34 mouse cellular contexts compared by ENCODE assay signal in the genomic region with DNA sequence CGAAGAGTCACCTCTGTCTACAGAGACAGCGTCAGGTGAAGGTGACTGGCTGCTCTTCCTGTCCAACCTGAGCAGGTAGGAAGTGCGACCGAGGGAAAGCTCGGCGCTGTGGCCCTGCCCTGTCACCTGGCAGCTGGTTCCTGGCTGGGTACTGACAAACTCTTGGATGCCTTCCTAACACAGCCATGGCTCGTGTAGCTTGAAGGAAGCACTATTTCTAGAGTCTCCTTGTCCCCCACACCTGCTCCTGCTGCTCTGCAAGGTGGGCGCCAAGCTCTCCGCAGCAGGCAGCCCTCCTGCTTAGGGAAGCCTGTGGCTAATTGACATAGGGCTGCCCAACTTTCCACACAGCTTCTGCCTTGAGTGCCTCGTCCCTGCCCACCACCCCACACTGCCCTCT.
DNase-seq lines count a peak whose midpoint lies in the region; ATAC-seq and TF ChIP-seq lines count a peak whose summit lies in the region.
"Had no signal": no experiment of that assay in that cellular context is flagged by ENCODE, and none has a peak within 500 bp of the region (broad histone marks: within the 10 kb centered on the region; RNA-seq: fewer than 3 reads in every experiment).

No protein-coding gene starts in this region.

- H3K9ac ChIP-seq in liver, adult 2 months (ENCODE audit: low read depth, low read length): no peak overlapping the region
- no peak overlapping the region for H3K9ac ChIP-seq in stomach, postnatal 0 days (ENCODE audit: low read length)
- H3K9ac ChIP-seq: embryonic facial prominence, embryonic 13.5 days; forebrain, embryonic 15.5 days; heart, embryonic 15.5 days; hindbrain, embryonic 15.5 days; limb, embryonic 12.5 days; liver, embryonic 13.5 days; neural tube, embryonic 12.5 days had no signal

- TF ChIP-seq EP300 in stomach, postnatal 0 days (optimal IDR thresholded peaks at IDR 0.05): no peak

- WGBS in liver, adult 2 months: 56% methylated on average over 10 of the region's 10 CpGs
- 73% methylated on average over 10 of the region's 10 CpGs for WGBS in stomach, postnatal 0 days

- H3K4me2 ChIP-seq in stomach, postnatal 0 days (replicated peaks; ENCODE audit: low read depth): no peak overlapping the region
- H3K4me2 ChIP-seq: embryonic facial prominence, embryonic 13.5 days; forebrain, embryonic 15.5 days; heart, embryonic 15.5 days; hindbrain, embryonic 15.5 days; limb, embryonic 12.5 days; liver, embryonic 13.5 days; midbrain, embryonic 11.5 days; neural tube, embryonic 12.5 days had no signal

- no peak for TF ChIP-seq CTCF in liver, adult 2 months (IDR thresholded peaks at IDR 0.05; ENCODE audit: low read depth, low read length)
- TF ChIP-seq CTCF in stomach, postnatal 0 days (IDR thresholded peaks at IDR 0.05; ENCODE audit: low read depth): no peak

- H3K9me3 ChIP-seq in stomach, postnatal 0 days (ENCODE audit: control insufficient read depth, low read length): no peaks in the 10 kb centered on the region
- H3K9me3 ChIP-seq: embryonic facial prominence, embryonic 13.5 days; forebrain, embryonic 10.5 days; forebrain, embryonic 15.5 days; heart, embryonic 10.5 days; heart, embryonic 15.5 days; hindbrain, embryonic 15.5 days; limb, embryonic 12.5 days; liver, embryonic 13.5 days; neural tube, embryonic 12.5 days had no signal

- H3K79me2 ChIP-seq in liver, adult 2 months (ENCODE audit: control insufficient read depth, insufficient read depth, low read length): 0 out of 2 replicates have a peak, but pooled peaks cover under 1% of the 10 kb centered on the region

- H3K27ac ChIP-seq in liver, adult 2 months (replicated peaks; ENCODE audit: insufficient read depth, low read depth, low read length): no peak overlapping the region
- 0 out of 2 replicates have a peak overlapping the region, but pooled peaks have one; percentile 4 for H3K27ac ChIP-seq in stomach, postnatal 0 days (replicated peaks)
- H3K27ac ChIP-seq: embryonic facial prominence, embryonic 13.5 days; forebrain, embryonic 10.5 days; forebrain, embryonic 15.5 days; heart, embryonic 10.5 days; heart, embryonic 15.5 days; hindbrain, embryonic 15.5 days; limb, embryonic 12.5 days; liver, embryonic 13.5 days; neural tube, embryonic 12.5 days had no signal

- peaks cover 46% of the 10 kb centered on the region for H3K4me1 ChIP-seq in liver, adult 2 months (ENCODE audit: control insufficient read depth, insufficient read depth, low read length)
- peaks cover 21% of the 10 kb centered on the region for H3K4me1 ChIP-seq in stomach, postnatal 0 days (replicated peaks; ENCODE audit: control insufficient read depth, insufficient read depth)

- DNase-seq in cerebellum, adult 18-20 months: peak; percentile 56 to 65
- no peak for DNase-seq in cerebellum, postnatal 4 days (ENCODE audit: low spot score in 2 of 2)
- DNase-seq in liver, adult 2 months (ENCODE audit: extremely low read depth, low read depth, low spot score): peak; percentile 68
- no peak for DNase-seq in liver
- peak; percentile 58 to 70 for DNase-seq in cerebellum, postnatal 14 days
- no peak for DNase-seq in stomach, postnatal 0 days (ENCODE audit: low spot score)
- DNase-seq in adrenal gland, postnatal 4 days (ENCODE audit: low spot score in 2 of 2): no peak
- no peak for DNase-seq in heart, postnatal 4 days
- DNase-seq: adrenal gland, postnatal 14 days; embryo, embryonic 11 days; gastrocnemius, postnatal 25 days; heart, adult 11 months; heart, postnatal 36 days; kidney, adult 11 months; kidney, postnatal 14 days; layer of hippocampus, adult 9-11 months; liver, embryonic 13.5 days; lung, adult 18-20 months; right cerebral cortex, adult 18-20 months; right cerebral cortex, postnatal 4 days; thymus, postnatal 4 days had no signal

- no peaks in the 10 kb centered on the region for H3K36me3 ChIP-seq in liver, adult 2 months (ENCODE audit: control insufficient read depth, insufficient read depth, low read length)
- H3K36me3 ChIP-seq in stomach, postnatal 0 days (ENCODE audit: control insufficient read depth, insufficient read depth, low read length): peaks cover 6% of the 10 kb centered on the region
- H3K36me3 ChIP-seq: forebrain, embryonic 15.5 days; hindbrain, embryonic 15.5 days; neural tube, embryonic 12.5 days had no signal

- no peaks in the 10 kb centered on the region for H3K27me3 ChIP-seq in liver, adult 2 months (ENCODE audit: control insufficient read depth, insufficient read depth, low read length)
- H3K27me3 ChIP-seq in stomach, postnatal 0 days (ENCODE audit: control insufficient read depth, insufficient read depth, low read length): no peaks in the 10 kb centered on the region
- H3K27me3 ChIP-seq: embryonic facial prominence, embryonic 13.5 days; forebrain, embryonic 15.5 days; heart, embryonic 15.5 days; hindbrain, embryonic 15.5 days; limb, embryonic 12.5 days; liver, embryonic 13.5 days; neural tube, embryonic 12.5 days; Patski had no signal

- no peak for TF ChIP-seq POLR2A in liver, adult 2 months (IDR thresholded peaks at IDR 0.05; ENCODE audit: extremely low read depth, insufficient read depth, low read length)

- no peak for ATAC-seq in stomach, postnatal 0 days (ENCODE audit: low FRiP score, low TSS enrichment)
- ATAC-seq: forebrain, embryonic 15.5 days; inflammation-experienced regulatory T-cells, adult 6 months; lung, postnatal 0 days; midbrain, embryonic 16.5 days; Patski had no signal

- no peak overlapping the region for H3K4me3 ChIP-seq in liver, adult 2 months (ENCODE audit: insufficient read depth, low read depth, low read length)
- no peak overlapping the region for H3K4me3 ChIP-seq in stomach, postnatal 0 days (ENCODE audit: low read depth, low read length)
- H3K4me3 ChIP-seq: embryonic facial prominence, embryonic 13.5 days; forebrain, embryonic 10.5 days; forebrain, embryonic 15.5 days; heart, embryonic 10.5 days; heart, embryonic 15.5 days; hindbrain, embryonic 15.5 days; limb, embryonic 12.5 days; liver, embryonic 13.5 days; neural tube, embryonic 12.5 days had no signal

Comparison
In these comparisons a context has a peak if more than half of its experiments do, and no peak if none do; other contexts are left out.
1. DNase-seq: peak in cerebellum, adult 18-20 months (2 of 2), liver, adult 2 months (single experiment) and cerebellum, postnatal 14 days (2 of 2); none in cerebellum, postnatal 4 days (0 of 2), liver (single experiment), stomach, postnatal 0 days (single experiment), adrenal gland, postnatal 4 days (0 of 2) and heart, postnatal 4 days (single experiment).